Mouse (Mus musculus) adrenal gland, postnatal 36 days (tissue): ENCODE results near the gene Grk4. TPM values are rescaled to one million over a fixed set of nuclear protein-coding genes. Genes with fewer than 3 reads are reported as not detected.

Experiments
- DNase-seq, 2 experiments: peaks; one replicate each; pipeline ENCODE4 v3.0.0; 2021; ENCODE audit warnings: mixed read lengths in 1 of 2
- long read RNA-seq, 2 experiments: library from polyadenylated mRNA; stranded (forward); transcript quantifications; one replicate each; pipeline ENCODE4 v2.0.0; 2021; ENCODE audit warnings: borderline sequencing depth in 2 of 2
- total RNA-seq, 2 experiments: library from RNA; stranded (reverse); gene quantifications; 2 replicates each; pipeline ENCODE4 v1.2.3; 2021

The Grk4 gene
- 1 to 10 TPM; 3.3 TPM for total RNA-seq
- long read RNA-seq, experiment 1, partial matches to known transcripts = 0 of 5 reads
- long read RNA-seq, experiment 1, other reads (novel, unspliced or antisense) = 1 of 5 reads
- long read RNA-seq, experiment 2, partial matches to known transcripts = 3 of 3 reads
- long read RNA-seq, experiment 2, other reads (novel, unspliced or antisense) = 0 of 3 reads

DNA sequence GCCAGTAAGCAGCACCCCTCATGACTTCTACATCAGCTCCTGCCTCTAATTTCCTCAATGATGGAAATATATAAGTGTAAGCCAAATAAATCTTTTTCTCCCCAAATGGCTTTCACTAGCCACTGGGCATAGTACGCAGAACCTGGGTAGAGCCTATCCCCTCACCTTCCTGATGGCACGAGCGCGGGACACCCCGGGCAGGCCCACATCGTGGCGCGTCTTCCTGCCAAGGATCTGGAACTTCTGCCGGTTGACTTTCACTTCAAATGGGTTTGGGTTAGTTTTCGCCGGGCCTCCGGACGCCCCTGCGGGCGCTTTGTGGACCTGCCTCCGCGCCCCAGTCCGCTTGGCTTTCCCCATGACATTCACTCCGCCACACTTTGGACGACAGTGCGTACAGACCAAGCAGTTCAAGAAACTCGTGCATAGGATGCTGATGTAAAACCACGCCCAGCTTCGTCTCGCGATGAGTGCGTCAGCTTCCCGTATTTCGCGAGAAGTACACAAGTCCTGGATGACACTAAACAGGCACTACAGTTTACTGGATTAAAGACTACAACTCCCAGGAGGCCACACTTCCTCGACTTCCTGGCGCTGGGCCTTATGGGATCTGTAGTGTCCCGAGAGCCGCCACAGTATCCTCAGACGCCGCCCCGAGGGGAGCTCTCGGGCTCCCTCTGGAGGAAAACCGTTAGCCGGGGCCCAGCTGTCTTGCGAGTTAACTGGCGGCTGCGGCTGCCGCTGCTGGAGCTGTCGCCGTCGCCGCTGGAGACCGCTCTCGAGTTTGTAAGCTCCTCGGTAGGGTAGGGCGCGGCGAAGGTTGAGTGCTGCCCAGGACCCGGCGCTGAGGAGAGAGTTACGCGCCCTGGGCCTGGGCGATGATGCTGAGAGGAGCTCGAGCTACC, at the start of gene Grk4, which contains the start of gene Nop14:
Gene Grk4, plus strand, starts transcription at position 694 of the 905 bp plus-strand sequence.
Gene Nop14, minus strand, starts transcription at position 463 of the 905 bp plus-strand sequence.
- DNase-seq = peak; percentile 98

DNA sequence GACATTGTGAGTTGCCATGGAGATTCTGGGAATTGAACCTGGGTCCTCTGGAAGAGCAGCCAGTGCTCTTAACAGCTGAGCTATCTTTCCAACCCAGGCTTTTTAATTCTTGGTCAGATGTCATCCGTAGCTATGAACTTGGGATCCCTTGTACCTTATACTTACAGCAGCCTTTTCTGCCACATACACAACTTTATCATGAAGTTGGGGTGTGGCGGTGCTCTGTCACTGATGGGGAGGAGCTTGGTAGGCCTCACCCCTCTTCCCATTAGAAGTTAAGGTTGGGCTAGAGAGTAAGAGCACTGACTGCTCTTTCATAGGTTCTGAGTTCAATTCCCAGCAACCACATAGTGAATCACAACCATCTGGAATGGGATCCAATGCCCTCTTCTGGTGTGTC, 27.2 kb upstream of the Grk4 start:
- no peak for DNase-seq

DNA sequence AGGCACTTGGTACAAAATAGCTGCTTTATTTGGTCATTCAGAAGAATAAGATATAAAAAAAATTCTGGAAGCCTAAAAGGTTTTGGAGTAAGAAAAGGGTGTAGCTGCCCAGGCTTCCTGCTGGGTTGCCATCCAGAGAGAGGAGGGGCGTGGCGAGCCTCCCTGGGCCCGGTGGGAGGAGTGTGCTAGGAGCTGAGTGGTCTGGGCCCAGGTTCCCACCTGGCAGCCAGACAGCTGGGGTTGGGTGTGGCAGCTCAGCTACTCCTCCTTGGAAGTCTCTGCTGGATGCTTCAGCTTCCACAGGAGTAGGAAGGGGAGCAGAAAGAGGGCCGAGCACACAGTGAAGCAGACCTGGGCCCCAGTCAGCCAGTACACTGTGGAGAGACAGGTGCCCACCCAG, 26.5 kb upstream of the Grk4 start:
- no peak for DNase-seq

DNA sequence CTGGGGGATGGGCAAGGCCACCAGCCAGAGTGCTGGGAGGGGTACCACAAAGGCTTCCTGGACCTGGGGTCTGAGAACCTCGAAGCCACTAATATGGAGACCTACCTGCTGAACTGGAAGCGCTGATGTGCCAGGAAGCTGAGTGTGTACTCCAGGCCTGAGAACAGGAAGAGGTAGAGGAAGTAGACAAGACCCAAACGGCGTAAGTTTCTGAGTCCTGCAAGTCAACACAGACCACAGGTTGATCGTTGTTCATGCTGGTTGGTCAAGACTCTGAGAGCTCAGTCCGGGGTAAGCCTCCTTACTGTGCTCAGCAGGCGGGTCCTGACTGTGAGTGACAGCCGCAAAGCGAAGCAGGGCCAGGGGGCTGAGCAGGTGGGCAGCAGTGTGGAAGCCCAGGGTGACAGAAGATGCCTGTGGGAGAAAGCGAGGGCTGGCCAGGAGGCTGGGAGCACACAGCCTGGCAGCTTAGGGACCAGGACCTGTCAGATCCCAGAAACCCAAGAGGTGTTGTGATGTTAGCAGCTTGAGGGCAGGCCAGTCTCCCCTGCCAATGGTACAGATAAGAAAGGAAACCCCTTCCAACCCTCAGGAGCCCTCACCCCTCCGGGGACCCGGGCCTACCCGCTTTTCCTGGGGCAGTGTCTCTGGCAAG, 25.3 kb upstream of the Grk4 start:
- DNase-seq = no peak

DNA sequence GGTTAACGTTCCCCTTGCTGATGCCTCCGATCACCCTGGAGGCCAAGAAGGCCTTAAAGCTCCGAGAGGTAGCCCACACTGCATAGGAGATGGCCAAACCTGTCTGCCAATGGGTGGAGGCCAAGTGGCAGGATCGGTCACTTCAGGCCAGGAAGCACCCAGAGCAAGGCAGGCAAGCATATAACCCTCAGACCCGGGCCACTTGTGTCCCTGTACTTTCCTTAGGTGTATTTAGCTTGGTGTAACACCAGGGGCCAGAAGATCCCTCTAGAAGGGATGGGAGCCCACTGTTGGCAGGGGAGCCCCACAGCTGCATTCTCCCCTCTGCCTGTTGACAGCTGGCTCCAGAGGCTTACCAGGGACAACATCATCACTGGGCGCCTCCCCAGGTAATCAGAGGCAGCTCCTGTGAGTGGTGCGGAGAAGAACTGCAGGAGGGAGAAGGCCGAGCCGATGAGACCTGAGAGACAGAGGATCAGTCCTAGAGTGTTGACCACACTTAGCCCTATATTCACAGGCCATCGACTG, 24.4 kb upstream of the Grk4 start:
- DNase-seq = no peak

DNA sequence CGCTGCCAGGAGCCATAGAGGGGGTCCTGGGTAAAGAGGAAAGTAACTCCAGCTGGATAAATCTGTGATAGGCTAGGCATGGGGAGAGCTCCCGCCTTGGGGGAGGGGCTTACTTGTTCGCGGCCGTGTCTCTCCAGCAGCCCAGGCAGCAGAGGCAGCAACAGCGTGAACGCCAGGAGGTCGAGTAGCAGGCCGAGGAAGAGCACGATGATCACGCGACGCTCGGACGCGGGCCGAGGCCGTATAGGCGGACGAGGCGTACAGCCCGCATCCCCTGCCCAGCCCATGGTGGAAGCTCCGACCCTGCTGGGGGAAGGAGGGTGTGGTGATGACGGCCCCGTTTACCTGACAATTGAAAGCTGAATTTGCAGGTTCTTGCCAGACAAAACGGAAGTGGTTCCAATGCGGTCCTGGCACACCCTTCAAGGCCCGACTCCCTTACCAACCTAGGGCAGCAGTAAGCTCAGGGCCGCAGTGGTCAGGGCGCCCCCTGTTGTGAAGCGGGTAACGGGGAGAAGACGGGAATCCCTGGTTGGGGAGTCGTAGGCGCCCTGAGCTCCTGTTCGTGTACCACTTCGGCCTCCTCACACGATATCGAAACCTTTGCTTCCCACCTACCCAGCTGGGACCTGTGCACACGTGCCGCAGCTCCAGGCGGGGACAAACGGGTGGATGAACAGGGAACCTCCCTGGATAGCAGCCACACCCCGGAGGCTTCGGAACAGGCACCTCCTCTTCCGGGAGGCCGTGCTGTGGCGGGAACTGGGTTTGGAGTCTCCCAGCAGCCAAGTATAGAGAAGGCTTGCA, 23.5 kb upstream of the Grk4 start, which contains the start of gene Mfsd10:
Gene Mfsd10, minus strand, starts transcription at position 732 of the 807 bp plus-strand sequence.
- peak; percentile 90 to 92 for DNase-seq

DNA sequence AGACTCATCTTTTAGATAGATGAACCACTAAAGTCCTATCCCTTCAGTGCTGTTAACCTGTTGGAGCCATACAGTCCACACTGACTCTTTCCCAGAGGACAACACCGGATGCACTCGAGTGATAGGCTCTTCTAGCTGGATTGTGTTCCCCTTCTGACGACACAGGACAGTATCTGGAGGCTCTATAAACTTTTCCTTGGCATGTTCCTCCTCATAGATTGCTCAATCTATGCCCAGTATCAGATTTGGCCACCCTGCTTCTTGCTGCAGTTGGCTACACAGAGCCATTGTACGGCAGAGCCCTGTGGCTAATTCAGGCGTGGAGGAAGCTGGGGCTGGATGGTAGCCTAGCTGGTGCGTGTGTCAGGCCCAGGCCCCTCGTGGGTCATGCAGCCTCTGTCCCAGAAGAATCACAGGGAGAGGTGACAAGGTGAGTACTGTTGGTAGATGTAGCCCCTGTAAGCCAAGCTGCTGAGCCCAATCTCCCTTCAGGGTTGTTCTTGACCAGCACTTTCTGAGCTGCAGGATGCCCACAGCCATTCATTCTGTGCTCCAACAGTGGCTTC, 22.5 kb upstream of the Grk4 start:
- no peak for DNase-seq

DNA sequence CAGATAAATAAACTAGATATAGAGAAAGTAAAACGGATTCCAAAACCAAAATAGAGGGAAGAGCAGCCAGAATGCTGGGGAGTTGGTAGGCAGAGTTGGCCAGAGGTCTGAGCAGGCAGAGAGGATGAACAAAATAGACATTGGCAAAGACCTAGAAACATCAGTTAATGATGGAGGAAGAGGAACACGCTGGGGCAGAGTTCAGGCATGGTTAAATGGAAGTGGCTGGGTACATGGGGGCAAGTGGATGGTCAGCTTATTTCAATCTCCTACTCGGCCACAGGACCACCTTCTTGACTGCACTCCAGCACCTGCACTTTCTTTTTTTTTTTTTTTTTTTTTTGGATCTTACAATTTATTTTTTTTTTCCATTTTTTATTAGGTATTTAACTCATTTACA, 18.2 kb upstream of the Grk4 start:
- DNase-seq = no peak

DNA sequence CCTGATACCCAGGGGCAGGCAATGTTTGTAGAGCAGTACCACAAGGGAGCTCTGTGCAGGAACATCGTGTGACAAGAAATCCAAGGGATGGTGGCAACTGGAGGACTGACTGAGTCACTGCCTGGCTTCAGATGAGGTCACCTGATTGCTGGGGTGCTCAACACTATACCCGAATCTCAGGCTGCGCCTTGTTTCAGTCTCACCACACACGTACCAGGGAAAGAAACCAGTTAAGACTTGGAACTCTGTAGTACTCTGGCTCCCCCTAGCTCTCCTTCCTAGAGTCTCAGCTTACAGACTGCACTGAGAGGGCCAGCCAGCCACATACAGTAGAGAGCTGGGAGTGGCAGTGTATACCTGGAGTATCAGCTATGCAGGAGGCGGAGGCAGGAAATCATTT, 17.2 kb upstream of the Grk4 start:
- peak in 1 of 2 experiments; percentile 70 for DNase-seq

DNA sequence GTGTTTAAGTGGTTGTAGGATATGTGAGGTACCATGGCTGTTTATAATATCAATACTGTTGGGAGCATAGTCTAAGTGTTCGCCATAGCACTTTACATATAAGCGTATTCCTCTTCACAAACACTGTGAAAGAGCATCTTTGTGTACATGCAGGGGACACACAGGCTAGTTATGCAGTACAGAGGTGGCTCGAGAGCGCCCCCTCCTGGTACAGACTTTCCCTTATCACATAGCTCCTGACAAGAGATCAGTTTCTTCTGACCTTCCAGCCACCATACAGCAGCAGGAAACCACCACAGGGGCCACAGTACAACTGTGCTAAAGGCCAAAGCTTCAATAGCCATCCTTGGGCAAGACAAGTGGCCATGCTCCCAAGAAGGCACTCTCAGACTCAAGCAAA, 12.6 kb upstream of the Grk4 start:
- DNase-seq = peak; percentile 54 to 71

DNA sequence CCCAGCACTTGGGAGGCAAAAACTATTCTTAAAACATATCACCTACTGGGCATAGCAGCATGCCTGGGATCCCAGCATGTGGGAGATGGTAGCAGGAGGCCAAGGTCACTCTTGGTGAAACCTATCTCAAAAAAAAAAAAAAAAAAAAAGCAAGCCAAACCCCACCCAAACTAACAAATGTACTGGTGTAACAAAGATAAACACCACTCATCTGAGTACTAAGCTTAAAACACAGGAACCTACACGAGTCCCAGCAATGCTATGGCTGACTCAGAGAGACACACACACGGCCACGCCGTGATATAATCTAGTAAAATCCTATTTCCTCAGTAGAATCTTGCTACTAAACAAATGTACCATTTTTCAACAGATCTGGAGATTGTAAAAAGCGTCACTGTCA, 7.2 kb upstream of the Grk4 start:
- no peak for DNase-seq

DNA sequence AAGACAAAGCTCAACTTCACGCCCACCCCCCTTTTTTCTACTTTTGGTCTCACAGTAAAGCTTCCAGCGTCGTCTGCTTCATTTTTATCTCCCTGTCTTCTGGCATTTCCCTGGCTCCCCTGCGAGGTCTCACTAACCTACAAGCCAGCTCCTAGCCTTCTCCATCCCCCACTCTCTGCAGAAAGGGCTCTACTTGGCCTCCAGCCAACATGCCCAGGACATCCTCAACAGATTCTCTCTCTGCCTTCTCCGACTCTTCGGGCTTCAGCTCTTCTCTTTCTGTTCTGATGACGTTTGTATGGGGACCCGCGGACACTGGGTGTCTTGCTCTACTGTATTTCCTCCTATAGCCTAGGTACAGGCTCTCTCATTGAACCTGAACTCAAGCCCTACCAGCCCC, 5.3 kb upstream of the Grk4 start:
- no peak for DNase-seq

DNA sequence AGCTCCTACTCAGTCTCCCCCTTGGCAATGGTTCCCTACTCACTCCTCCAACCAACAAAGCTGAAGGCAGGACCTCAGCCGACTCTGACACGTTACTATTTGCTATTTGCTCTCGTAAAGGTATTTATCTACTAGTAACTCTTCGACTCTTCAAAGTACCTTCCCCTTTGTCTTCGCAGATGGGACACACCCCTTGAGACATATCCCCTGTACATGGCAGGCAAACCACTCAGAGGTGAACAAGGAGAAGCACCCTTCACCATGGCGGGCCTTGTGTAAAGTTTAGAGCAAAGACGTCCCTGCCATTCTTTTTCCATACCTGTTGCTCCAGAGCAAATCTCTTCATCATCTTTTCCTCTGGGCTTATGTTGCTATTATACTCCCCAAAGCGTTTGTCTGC, 2.6 kb upstream of the Grk4 start:
- DNase-seq = no peak

DNA sequence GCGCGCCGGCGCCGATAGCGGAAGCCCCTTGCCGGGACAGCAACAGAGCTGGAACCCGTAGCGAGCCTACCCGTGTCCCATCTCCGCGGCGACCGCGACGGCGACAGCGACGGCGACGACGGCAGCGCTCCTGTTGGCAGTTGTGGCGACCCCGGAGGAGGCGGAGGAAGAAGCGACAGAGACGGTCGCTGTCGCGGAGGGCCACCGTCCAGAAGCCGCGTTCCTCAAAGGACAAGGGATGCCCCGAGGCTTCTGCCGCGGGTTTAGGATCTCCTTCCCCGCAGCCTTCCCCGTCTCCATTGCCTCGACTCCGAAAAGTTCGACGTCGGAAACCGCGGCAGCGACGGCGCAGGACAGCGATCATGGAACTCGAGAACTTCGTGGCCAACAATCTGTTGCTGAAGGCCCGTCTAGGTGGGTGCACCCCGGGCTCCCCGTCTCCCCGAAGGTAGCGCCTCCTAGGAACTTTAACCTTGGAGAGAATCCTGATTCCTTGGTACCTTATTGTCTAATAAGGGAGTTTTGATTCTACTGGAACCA, 482 bp downstream of the Grk4 start:
- DNase-seq = no peak

DNA sequence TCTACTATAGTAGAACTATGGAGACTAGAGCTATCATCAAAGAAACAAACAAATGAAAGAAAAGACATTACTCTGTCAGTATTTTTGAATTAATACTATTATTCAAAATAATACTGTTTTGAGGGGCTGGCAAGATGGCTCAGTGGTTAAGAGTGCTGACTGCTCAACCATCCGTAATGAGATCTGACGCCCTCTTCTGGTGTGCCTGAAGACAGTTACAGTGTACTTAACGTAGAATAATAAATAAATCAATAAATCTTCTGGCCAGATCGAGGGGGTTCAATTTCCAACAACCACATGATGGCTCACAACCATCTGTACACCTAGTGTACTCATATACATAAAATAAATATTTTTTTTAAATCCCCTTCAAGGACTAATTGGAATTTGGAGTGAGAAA, 1.7 kb downstream of the Grk4 start:
- no peak for DNase-seq

DNA sequence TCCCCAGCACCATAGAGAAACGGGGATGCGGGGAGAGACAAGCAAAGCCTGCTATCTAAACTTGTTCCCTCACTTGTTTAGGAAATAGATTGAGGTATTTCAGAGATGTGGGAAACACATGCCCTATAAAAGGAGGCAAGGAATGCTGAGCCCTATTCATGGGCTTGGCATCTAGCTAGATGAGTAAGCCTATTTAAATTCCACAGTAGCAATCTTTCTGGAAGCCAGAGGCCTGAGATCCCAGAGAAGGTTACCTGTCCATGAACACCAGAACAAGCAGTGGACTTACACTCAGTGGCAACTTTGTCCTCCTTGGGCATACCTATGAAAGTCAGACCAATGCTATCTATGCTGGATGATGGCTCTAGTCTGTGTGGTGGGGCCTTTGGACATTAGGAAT, 3.1 kb downstream of the Grk4 start:
- DNase-seq = no peak

DNA sequence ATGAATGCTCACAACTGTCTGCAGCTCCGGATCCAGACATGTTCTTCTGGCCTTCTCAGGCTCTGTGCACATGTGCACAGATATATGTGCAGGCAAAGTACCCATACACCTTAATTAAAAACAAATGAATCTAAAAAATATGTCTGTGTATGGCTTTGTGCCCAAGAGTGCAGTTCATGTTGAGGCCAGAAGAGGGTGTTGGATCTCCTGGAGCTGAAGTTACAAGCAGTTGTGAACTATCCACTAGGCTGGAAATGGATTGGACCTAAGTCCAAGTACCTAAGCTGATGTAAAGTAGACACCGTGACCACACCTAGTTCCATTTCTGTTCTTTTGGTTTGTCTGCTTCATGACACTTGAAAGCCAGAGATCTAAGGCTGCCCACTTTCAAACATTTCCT, 9.3 kb downstream of the Grk4 start:
- no peak for DNase-seq

DNA sequence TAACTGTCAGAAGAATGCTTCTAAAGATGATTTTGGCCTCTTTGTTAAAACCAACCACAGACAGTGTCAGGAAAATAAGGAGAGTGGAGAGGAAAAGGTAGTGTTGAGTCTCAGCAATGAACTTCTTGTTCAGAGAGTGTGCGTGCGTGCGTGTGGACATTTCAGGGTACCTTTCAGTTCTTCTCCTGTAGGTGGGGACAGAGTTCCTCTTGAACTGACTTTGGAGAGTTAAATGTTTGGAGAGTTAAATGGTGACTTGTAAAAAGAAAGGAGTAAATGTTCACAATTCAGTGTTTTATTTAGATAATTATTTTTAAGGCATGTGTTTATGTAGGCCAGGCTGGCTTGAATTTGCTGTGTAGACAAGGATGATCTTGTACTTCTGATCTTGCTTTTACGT, 10.1 kb downstream of the Grk4 start:
- DNase-seq = no peak

DNA sequence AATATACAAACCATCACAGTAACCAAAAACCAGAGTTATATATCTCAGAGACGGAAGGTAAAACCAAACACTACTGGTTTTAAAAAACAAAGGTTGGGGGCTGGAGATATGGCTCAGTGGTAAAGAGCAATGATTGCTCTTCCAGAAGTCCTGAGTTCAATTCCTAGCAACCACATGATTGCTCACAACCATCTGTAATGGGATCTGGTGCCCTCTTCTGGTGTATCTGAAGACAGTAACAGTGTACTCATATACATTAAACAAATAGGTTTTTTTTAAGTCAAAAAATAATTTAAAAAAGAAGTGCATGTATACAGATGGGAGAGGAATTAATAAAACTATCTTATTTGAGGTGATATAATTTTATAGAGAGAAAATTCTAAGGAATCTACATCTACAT, 29.7 kb downstream of the Grk4 start:
- DNase-seq = no peak

DNA sequence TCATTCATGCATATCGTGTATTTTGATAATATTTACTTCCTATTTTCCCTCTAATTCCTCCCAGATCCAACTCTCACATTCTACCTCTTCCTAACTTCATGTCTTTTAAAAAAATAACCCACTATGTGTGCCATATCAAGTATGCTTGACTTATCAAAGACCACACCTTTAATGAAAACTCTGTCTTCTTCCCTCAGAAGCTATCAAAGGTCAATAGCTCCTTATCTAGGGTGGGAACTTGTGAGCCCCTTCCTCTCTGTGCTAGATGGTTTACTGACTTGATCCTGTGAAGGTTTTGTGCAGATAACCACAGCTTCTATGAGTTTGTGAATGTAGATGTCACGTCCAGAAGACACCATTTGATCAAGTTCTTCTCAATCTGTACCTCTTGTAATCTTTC, 32.6 kb downstream of the Grk4 start:
- no peak for DNase-seq

DNA sequence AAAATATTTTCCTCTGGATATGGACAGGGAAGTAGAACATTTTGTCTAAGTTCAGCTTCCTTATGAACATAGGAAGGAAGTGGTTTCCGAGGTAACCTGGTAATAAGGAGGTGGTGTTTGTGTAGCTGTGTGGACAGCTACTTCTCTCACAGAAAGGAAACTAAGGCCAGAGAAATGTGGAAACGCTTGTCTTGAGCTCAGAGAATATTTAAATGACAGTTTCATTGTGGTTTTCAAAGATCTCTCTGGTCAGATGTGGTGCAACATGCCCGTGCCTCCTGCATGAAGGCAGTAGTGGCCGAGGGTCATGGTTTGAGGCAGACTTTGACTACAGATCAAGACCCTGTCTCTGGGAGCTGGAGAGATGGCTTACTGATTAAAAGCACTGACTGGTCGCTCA, 35.3 kb downstream of the Grk4 start:
- no peak for DNase-seq
